Mouse (Mus musculus): ENCODE measurements around the gene Son. TPM values are rescaled to one million over a fixed set of nuclear protein-coding genes. Genes with fewer than 3 reads are reported as not detected.

Son gene
- total RNA-seq, 2 experiments from 2014 or later: 201 to 204 TPM

- DNase-seq: no peak
- intact Hi-C loops (cut with DNase I): no loop called here
Measured at GRCm38 (mm10) chr16:91678147-91678911, 31.0 kb downstream of the Son start.

GRCm38 (mm10) chr16:91680656-91681055 is 33.4 kb downstream of the Son start:
- no peak for DNase-seq
- intact Hi-C loops (cut with DNase I): no loop called here

GRCm38 (mm10) chr16:91685526-91685925 is 38.2 kb downstream of the Son start:
- intact Hi-C loops (cut with DNase I): no loop called here
- DNase-seq: no peak

GRCm38 (mm10) chr16:91686369-91686768 is 39.1 kb downstream of the Son start:
- intact Hi-C loops (cut with DNase I): no loop called here
- DNase-seq: no peak

- DNase-seq: no peak
- intact Hi-C loops (cut with DNase I): no loop called here
Measured at GRCm38 (mm10) chr16:91688023-91688618, 40.8 kb downstream of the Son start.

GRCm38 (mm10) chr16:91688619-91689334 is 41.5 kb downstream of the Son start, which contains the start of gene Donson:
Gene Donson (minus strand): TSS chr16:91688770.
- DNase-seq: peak; percentile 95 to 96
- intact Hi-C loops (cut with DNase I): no loop called here

GRCm38 (mm10) chr16:91689791-91690190 is 42.5 kb downstream of the Son start:
- no peak for DNase-seq
- intact Hi-C loops (cut with DNase I): loop anchor here (10.0 kb wide), 1 partner anchor 615 kb away; the partner anchor contains the start of gene Smim11

- peak; percentile 81 to 88 for DNase-seq
- intact Hi-C loops (cut with DNase I): loop anchor here (1.0 to 10.0 kb wide), 2 partner anchors 223 to 610 kb away; partner anchors contain the start of gene Smim11
Measured at GRCm38 (mm10) chr16:91694455-91695084, 47.3 kb downstream of the Son start.

- DNase-seq: no peak
- intact Hi-C loops (cut with DNase I): loop anchor here (10.0 kb wide), 1 partner anchor 610 kb away; the partner anchor contains the start of gene Smim11
Measured at GRCm38 (mm10) chr16:91695108-91695755, 47.9 kb downstream of the Son start.

- DNase-seq: no peak
- intact Hi-C loops (cut with DNase I): loop anchor here (10.0 kb wide), 1 partner anchor 606 kb away; the partner anchor contains the start of gene Smim11
Measured at GRCm38 (mm10) chr16:91698995-91699394, 51.7 kb downstream of the Son start.

- DNase-seq: no peak
- intact Hi-C loops (cut with DNase I): no loop called here
Measured at GRCm38 (mm10) chr16:91701908-91702307, 54.6 kb downstream of the Son start.

GRCm38 (mm10) chr16:91702771-91703188 is 55.5 kb downstream of the Son start:
- intact Hi-C loops (cut with DNase I): no loop called here
- no peak for DNase-seq

- intact Hi-C loops (cut with DNase I): no loop called here
- no peak for DNase-seq
Measured at GRCm38 (mm10) chr16:91704603-91705340, 57.5 kb downstream of the Son start.

GRCm38 (mm10) chr16:91710241-91710640 is 62.9 kb downstream of the Son start:
- no peak for DNase-seq
- intact Hi-C loops (cut with DNase I): no loop called here

- intact Hi-C loops (cut with DNase I): no loop called here
Measured at GRCm38 (mm10) chr16:91716927-91717349, 69.6 kb downstream of the Son start.

GRCm38 (mm10) chr16:91717399-91717798 is 70.1 kb downstream of the Son start:
- DNase-seq: no peak
- intact Hi-C loops (cut with DNase I): no loop called here

More at GRCm38 (mm10) chr16:91716927-91717349, 69.6 kb downstream of the Son start:
- peak; percentile 54 to 59 for DNase-seq

GRCm38 (mm10) chr16:91724247-91724646 is 76.9 kb downstream of the Son start:
- intact Hi-C loops (cut with DNase I): loop anchor here (1.0 to 10.0 kb wide), 3 partner anchors 163 to 561 kb away; no protein-coding TSS in a partner anchor
- peak; percentile 59 to 70 for DNase-seq

GRCm38 (mm10) chr16:91727433-91727832 is 80.1 kb downstream of the Son start:
- intact Hi-C loops (cut with DNase I): loop anchor here (10.0 kb wide), 1 partner anchor 557 kb away; no protein-coding TSS in a partner anchor
- no peak for DNase-seq

All from heart, postnatal 10 days (tissue).